Mouse (Mus musculus): Measurements from ENCODE around the gene Pex16. TPM values are rescaled to one million over a fixed set of nuclear protein-coding genes. Genes with fewer than 3 reads are reported as not detected.

Gene Pex16
- total and polyA plus RNA-seq, 2 experiments, result 95.5 to 164 TPM

DNA sequence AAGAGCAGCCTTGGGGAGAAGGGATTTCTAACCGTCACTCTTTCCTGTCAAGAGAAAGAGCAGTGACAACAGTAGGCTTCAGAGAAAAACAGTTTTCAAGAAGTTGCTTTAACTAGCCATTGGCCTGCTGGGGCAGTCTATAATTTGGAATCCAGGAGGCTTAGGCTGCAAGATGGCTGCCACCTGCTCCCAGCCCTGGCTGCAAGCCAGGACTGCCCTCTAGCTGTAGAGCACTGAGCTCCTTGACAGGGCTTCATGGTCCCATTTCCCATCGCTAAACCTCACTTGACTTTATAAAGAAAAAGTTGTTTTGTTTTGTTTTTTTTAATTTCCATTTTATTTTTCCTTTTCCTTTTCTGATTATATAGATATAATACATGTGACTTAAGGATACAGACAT lies 43.1 kb upstream of the Pex16 start:
- TF ChIP-seq POLR2A (IDR thresholded peaks at IDR 0.05; ENCODE audit: extremely low read depth, insufficient read depth, low read length) (no peak), CTCF (IDR thresholded peaks at IDR 0.05; ENCODE audit: low read depth, low read length) (no peak)
- no peak overlapping the region for H3K4me3 ChIP-seq (ENCODE audit: insufficient read depth, low read depth, low read length)
- no peaks in the 10 kb centered on the region for H3K27me3 ChIP-seq (ENCODE audit: control insufficient read depth, insufficient read depth, low read length)
- H3K36me3 ChIP-seq (ENCODE audit: control insufficient read depth, insufficient read depth, low read length), result peaks cover 22% of the 10 kb centered on the region
- H3K27ac ChIP-seq (replicated peaks; ENCODE audit: insufficient read depth, low read depth, low read length), result no peak overlapping the region
- DNase-seq (ENCODE audit: extremely low read depth, low read depth, low spot score), result no peak
- no peak overlapping the region for H3K9ac ChIP-seq (ENCODE audit: low read depth, low read length)
- 86% methylated on average over 2 of the region's 2 CpGs for WGBS
- peaks cover 7% of the 10 kb centered on the region; the same call in 1 of the 2 replicates for H3K4me1 ChIP-seq (ENCODE audit: control insufficient read depth, insufficient read depth, low read length)
- H3K79me2 ChIP-seq (ENCODE audit: control insufficient read depth, insufficient read depth, low read length), result 0 out of 2 replicates have a peak, but pooled peaks cover 2% of the 10 kb centered on the region

DNA sequence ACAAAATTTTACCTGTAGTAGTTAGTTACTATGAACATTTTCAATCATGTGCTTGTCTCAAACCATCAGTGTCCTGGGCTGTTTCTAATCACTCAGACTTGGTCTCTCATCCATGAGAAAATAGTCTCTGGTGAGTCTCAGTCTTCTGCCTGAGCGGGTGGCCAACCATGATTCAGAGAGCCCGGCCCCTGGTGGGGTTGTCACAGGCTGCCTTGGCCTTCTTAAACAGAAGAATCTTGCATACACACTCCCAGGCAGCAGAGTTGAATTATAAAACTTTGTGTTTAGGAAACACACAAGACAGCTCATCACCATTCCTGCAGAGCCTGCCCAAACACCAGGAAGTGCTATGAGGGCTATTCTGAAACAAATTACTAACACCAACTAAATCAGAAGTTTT lies 42.6 kb upstream of the Pex16 start:
- TF ChIP-seq POLR2A (IDR thresholded peaks at IDR 0.05; ENCODE audit: extremely low read depth, insufficient read depth, low read length) (no peak), CTCF (IDR thresholded peaks at IDR 0.05; ENCODE audit: low read depth, low read length) (no peak)
- Histone ChIP-seq H3K4me3 (ENCODE audit: insufficient read depth, low read depth, low read length) (no peak overlapping the region), H3K79me2 (ENCODE audit: control insufficient read depth, insufficient read depth, low read length) (0 out of 2 replicates have a peak, but pooled peaks cover 2% of the 10 kb centered on the region), H3K27me3 (ENCODE audit: control insufficient read depth, insufficient read depth, low read length) (no peaks in the 10 kb centered on the region), H3K36me3 (ENCODE audit: control insufficient read depth, insufficient read depth, low read length) (peaks cover 22% of the 10 kb centered on the region), H3K4me1 (ENCODE audit: control insufficient read depth, insufficient read depth, low read length) (peaks cover 7% of the 10 kb centered on the region; the same call in 1 of the 2 replicates), H3K9ac (ENCODE audit: low read depth, low read length) (no peak overlapping the region), H3K27ac (replicated peaks; ENCODE audit: insufficient read depth, low read depth, low read length) (no peak overlapping the region)
- 98% methylated on average over 2 of the region's 2 CpGs for WGBS
- DNase-seq (ENCODE audit: extremely low read depth, low read depth, low spot score), result no peak

DNA sequence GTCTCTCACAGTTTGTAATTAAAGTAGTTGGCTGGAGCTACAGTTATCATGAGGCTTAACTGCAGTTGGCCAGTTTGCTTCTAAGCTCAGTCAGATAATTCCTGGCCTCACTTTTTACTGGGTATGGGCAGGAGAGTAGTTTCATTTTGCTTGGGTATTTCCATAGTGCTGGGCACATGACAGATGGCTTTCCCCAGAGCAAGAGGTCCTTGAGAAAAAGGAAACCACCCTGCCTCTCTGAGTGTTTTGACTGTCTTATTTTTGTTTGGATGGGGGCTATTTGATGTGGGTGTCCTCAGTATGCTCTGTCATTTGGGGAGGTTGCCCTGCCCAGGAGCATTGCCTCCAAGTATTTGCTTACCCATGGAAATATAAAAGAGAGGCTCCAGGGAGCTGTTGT lies 32.1 kb upstream of the Pex16 start:
- Histone ChIP-seq H3K9ac (ENCODE audit: low read depth, low read length) (no peak overlapping the region), H3K79me2 (ENCODE audit: control insufficient read depth, insufficient read depth, low read length) (no peaks in the 10 kb centered on the region), H3K27me3 (ENCODE audit: control insufficient read depth, insufficient read depth, low read length) (no peaks in the 10 kb centered on the region), H3K27ac (replicated peaks; ENCODE audit: insufficient read depth, low read depth, low read length) (no peak overlapping the region), H3K4me3 (ENCODE audit: insufficient read depth, low read depth, low read length) (no peak overlapping the region), H3K4me1 (ENCODE audit: control insufficient read depth, insufficient read depth, low read length) (no peaks in the 10 kb centered on the region), H3K36me3 (ENCODE audit: control insufficient read depth, insufficient read depth, low read length) (peaks cover 15% of the 10 kb centered on the region; the same call in 1 of the 2 replicates)
- no peak for DNase-seq (ENCODE audit: extremely low read depth, low read depth, low spot score)
- no peak for TF ChIP-seq POLR2A (IDR thresholded peaks at IDR 0.05; ENCODE audit: extremely low read depth, insufficient read depth, low read length)
- no peak for TF ChIP-seq CTCF (IDR thresholded peaks at IDR 0.05; ENCODE audit: low read depth, low read length)

DNA sequence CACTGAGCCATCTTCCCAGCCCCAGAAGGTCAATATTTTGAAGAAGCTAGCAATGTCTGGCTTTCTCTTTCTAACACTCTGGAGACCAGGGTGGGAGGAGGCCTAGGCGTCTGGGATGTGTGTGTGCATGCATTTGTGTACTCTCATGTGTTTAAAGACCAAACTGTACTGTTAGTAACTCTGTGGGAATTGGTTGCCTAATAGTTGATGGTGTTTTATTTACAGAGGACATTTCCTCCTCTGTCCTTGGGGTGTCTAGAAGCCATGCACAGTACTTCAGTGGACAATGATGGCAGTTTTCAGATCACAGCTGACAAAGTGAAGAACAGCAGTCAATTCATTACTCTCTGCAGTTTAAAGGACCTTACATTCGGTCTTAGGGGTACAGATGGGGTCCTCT lies 27.3 kb upstream of the Pex16 start:
- DNase-seq (ENCODE audit: extremely low read depth, low read depth, low spot score), result no peak
- 91% methylated on average over 2 of the region's 2 CpGs for WGBS
- Histone ChIP-seq H3K27me3 (ENCODE audit: control insufficient read depth, insufficient read depth, low read length) (no peaks in the 10 kb centered on the region), H3K36me3 (ENCODE audit: control insufficient read depth, insufficient read depth, low read length) (peaks cover 22% of the 10 kb centered on the region), H3K79me2 (ENCODE audit: control insufficient read depth, insufficient read depth, low read length) (no peaks in the 10 kb centered on the region), H3K9ac (ENCODE audit: low read depth, low read length) (no peak overlapping the region), H3K4me1 (ENCODE audit: control insufficient read depth, insufficient read depth, low read length) (no peaks in the 10 kb centered on the region), H3K4me3 (ENCODE audit: insufficient read depth, low read depth, low read length) (no peak overlapping the region), H3K27ac (replicated peaks; ENCODE audit: insufficient read depth, low read depth, low read length) (no peak overlapping the region)
- no peak for TF ChIP-seq POLR2A (IDR thresholded peaks at IDR 0.05; ENCODE audit: extremely low read depth, insufficient read depth, low read length)
- TF ChIP-seq CTCF (IDR thresholded peaks at IDR 0.05; ENCODE audit: low read depth, low read length), result no peak

DNA sequence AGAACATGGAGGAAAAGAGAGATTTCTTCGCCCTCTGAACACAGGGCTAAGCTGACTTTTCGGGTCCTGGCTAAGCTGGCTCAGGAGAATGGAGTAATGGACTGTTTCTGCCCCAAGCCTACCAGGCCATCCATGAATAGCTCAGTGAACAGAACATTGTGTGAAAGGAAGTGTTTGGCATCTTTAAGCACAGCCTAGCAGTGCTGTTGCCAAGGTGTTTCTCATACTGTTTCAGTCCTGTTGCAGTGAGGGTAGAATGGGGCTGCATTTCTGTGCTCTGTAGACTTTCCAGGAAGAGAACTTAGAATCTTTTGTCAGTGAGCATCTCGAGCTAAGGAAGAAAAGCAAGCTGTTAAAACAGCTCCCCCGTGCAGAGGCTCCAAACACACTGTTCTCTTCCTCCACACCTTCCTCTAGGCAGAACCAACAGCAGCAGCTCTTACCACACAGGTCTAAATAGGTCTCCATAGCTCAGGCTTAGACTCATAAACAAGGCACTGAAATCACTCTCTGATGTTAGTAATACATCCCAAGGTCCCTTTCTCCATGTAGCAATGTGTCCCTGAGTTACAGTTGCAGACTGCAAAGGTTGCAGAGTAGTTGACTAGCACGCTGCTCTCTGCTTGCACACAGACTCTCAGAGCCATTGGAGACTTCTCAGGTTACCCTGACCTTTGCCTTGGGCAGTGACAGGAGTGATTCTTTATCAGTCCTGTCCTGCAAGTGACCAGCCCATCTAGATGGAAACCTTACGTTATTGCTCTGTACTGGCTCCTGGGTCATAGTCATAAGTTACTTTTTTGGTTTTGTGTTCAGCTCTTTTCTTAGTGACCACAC lies 24.7 kb upstream of the Pex16 start:
- peaks cover 19% of the 10 kb centered on the region for H3K36me3 ChIP-seq (ENCODE audit: control insufficient read depth, insufficient read depth, low read length)
- H3K27me3 ChIP-seq (ENCODE audit: control insufficient read depth, insufficient read depth, low read length), result no peaks in the 10 kb centered on the region
- WGBS, result 73% methylated on average over 6 of the region's 6 CpGs
- no peak overlapping the region for H3K27ac ChIP-seq (replicated peaks; ENCODE audit: insufficient read depth, low read depth, low read length)
- no peaks in the 10 kb centered on the region; the same call in 1 of the 2 replicates for H3K4me1 ChIP-seq (ENCODE audit: control insufficient read depth, insufficient read depth, low read length)
- H3K79me2 ChIP-seq (ENCODE audit: control insufficient read depth, insufficient read depth, low read length), result no peaks in the 10 kb centered on the region
- no peak for DNase-seq (ENCODE audit: extremely low read depth, low read depth, low spot score)
- no peak overlapping the region for H3K9ac ChIP-seq (ENCODE audit: low read depth, low read length)
- no peak overlapping the region for H3K4me3 ChIP-seq (ENCODE audit: insufficient read depth, low read depth, low read length)
- no peak for TF ChIP-seq POLR2A (IDR thresholded peaks at IDR 0.05; ENCODE audit: extremely low read depth, insufficient read depth, low read length)
- no peak for TF ChIP-seq CTCF (IDR thresholded peaks at IDR 0.05; ENCODE audit: low read depth, low read length)

DNA sequence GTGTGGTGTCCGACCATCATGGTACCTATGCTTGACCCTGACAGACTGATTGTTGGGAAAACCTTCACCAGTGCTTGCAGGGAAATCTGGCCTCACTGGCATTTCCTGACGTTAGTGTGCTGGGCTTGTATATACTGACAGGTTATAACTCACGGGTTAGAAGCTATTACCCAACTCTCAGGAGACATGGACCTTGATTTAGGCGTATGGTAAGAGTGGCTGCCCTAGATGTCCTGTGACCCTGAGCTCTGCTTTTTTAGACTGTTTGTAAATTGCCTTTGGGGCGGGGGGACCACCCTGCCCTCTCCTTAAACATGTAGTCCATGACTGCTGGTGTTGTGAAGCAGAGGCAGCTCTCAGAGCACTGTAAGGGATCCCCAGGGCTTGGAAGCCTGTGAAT lies 23.8 kb upstream of the Pex16 start:
- DNase-seq (ENCODE audit: extremely low read depth, low read depth, low spot score), result no peak
- TF ChIP-seq POLR2A (IDR thresholded peaks at IDR 0.05; ENCODE audit: extremely low read depth, insufficient read depth, low read length) (no peak), CTCF (IDR thresholded peaks at IDR 0.05; ENCODE audit: low read depth, low read length) (no peak)
- Histone ChIP-seq H3K27me3 (ENCODE audit: control insufficient read depth, insufficient read depth, low read length) (no peaks in the 10 kb centered on the region), H3K36me3 (ENCODE audit: control insufficient read depth, insufficient read depth, low read length) (peaks cover 18% of the 10 kb centered on the region), H3K79me2 (ENCODE audit: control insufficient read depth, insufficient read depth, low read length) (no peaks in the 10 kb centered on the region), H3K4me1 (ENCODE audit: control insufficient read depth, insufficient read depth, low read length) (no peaks in the 10 kb centered on the region; the same call in 1 of the 2 replicates), H3K4me3 (ENCODE audit: insufficient read depth, low read depth, low read length) (no peak overlapping the region), H3K9ac (ENCODE audit: low read depth, low read length) (no peak overlapping the region), H3K27ac (replicated peaks; ENCODE audit: insufficient read depth, low read depth, low read length) (no peak overlapping the region)
- 84% methylated on average over 5 of the region's 5 CpGs for WGBS

All from liver, adult 2 months (tissue).